Mouse (Mus musculus) lung, postnatal 0 days (tissue): Measurements from ENCODE around the gene Gm5767. TPM values are rescaled to one million over a fixed set of nuclear protein-coding genes. Genes with fewer than 3 reads are reported as not detected.
A peak's percentile ranks its signal among the peaks of the same experiment; 100 is the strongest.

Source experiments
- ATAC-seq: fragments of 200-750 bp; cut with Nextera tagmentation; 2 replicates; pipeline ENCODE4 v1.8.0; 2017; ENCODE audit warnings: moderate library complexity
- DNase-seq: peaks from one replicate; pipeline ENCODE4 v3.0.0-alpha.2; 2016; ENCODE audit warnings: low spot score
- H3K27ac ChIP-seq: fragments of 300-500 bp; sonication (generic); 2 replicates; pipeline ENCODE4 v1.5.1; 2014; ENCODE audit warnings: antibody characterized with exemption, mild to moderate bottlenecking, low read length, mixed read lengths
- H3K27me3 ChIP-seq: fragments of 300-500 bp; sonication (generic); replicated peaks from 2 replicates; pipeline ENCODE4 v1.6.1; 2014; ENCODE audit warnings: low read length, mixed read lengths; ENCODE audit not compliant: insufficient read depth
- H3K36me3 ChIP-seq: fragments of 300-500 bp; sonication (generic); 2 replicates; pipeline ENCODE4 v1.6.1; 2014; ENCODE audit warnings: low read length, mixed read lengths; ENCODE audit not compliant: insufficient read depth
- H3K4me1 ChIP-seq: fragments of 300-500 bp; sonication (generic); 2 replicates; pipeline ENCODE4 v1.6.1; 2014; ENCODE audit warnings: antibody characterized with exemption, low read depth, low read length, mixed read lengths; ENCODE audit not compliant: insufficient read depth
- H3K4me2 ChIP-seq: fragments of 300-500 bp; sonication (generic); replicated peaks from 2 replicates; pipeline ENCODE4 v1.6.1; 2014; ENCODE audit warnings: low read depth, mild to moderate bottlenecking, low read length, moderate library complexity, mixed read lengths
- H3K4me3 ChIP-seq: fragments of 300-500 bp; sonication (generic); 2 replicates; pipeline ENCODE4 v1.5.1; 2014; ENCODE audit warnings: low read depth, low read length
- H3K9ac ChIP-seq: fragments of 300-500 bp; sonication (generic); replicated peaks from 2 replicates; pipeline ENCODE4 v1.6.1; 2014; ENCODE audit warnings: low read depth, mild to moderate bottlenecking
- H3K9me3 ChIP-seq: fragments of 300-500 bp; sonication (generic); 2 replicates; pipeline ENCODE4 v1.6.1; 2016; ENCODE audit warnings: low read length, mixed read lengths
- CTCF ChIP-seq: IDR thresholded peaks from 2 replicates; pipeline ENCODE4 v1.5.1; 2016; ENCODE audit warnings: antibody characterized with exemption, mild to moderate bottlenecking
- EP300 ChIP-seq: IDR thresholded peaks from 2 replicates; pipeline ENCODE4 v1.6.1; 2016; ENCODE audit warnings: antibody characterized with exemption, mild to moderate bottlenecking, control low read depth
- WGBS: fragments of 180-500 bp; shearing (Covaris S2); extraction: QIAGEN DNeasy Blood & Tissue Kit; methylation state at CpG from one replicate; pipeline ENCODE4 v1.1.7; 2014; 5-methylcytosine and 5-hydroxymethylcytosine counted together
- polyA plus RNA-seq: library from polyadenylated mRNA; unstranded; fragments of >200 nt; fragmentation: Nextera tagmentation; extraction: Ambion mirVana; gene quantifications from 2 replicates; pipeline ENCODE4 v1.2.1, GENCODE M21; 2015

Gm5767 gene
- polyA plus RNA-seq, 1 experiment from 2014 or later, result not detected

DNA sequence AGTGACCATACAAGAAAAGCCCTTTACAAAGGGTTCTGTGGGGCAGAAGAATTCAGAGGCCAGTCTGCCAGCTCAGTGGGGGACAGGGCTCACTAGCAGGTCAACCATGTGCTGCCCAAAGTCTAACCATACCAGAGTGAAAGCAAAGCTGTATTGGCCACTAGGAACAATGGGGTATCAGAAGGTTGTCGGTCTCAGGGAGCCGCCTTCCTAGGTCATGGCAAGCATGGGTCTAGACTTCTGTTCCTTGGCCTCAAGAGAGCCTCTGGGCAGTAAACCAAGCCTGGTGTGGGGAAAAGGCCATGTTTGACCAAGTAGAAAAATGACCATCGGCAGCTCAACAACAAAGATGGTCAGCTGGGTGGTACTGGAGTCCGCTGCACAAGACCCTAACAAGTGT lies 21.8 kb upstream of the Gm5767 start:
- H3K4me3 ChIP-seq, result no peak overlapping the region
- no peaks in the 10 kb centered on the region for H3K9me3 ChIP-seq
- H3K27me3 ChIP-seq, result no peaks in the 10 kb centered on the region
- no peak for TF ChIP-seq CTCF
- no peak for TF ChIP-seq EP300
- no peaks in the 10 kb centered on the region for H3K4me1 ChIP-seq
- WGBS, result 91% methylated on average over 4 of the region's 4 CpGs
- no peak for ATAC-seq
- H3K4me2 ChIP-seq, result no peak overlapping the region
- peaks cover 10% of the 10 kb centered on the region for H3K36me3 ChIP-seq
- no peak overlapping the region for H3K27ac ChIP-seq
- no peak for DNase-seq
- H3K9ac ChIP-seq, result no peak overlapping the region

- peak; percentile 59 for ATAC-seq
- 44% methylated on average over 2 of the region's 2 CpGs for WGBS
- peak; percentile 62 for DNase-seq
- TF ChIP-seq EP300 (peak; percentile 91), CTCF (no peak)
- no peaks in the 10 kb centered on the region for H3K9me3 ChIP-seq
- no peak overlapping the region for H3K9ac ChIP-seq
- no peak overlapping the region for H3K4me2 ChIP-seq
- peak overlapping the region; percentile 73 for H3K27ac ChIP-seq
- H3K4me3 ChIP-seq, result no peak overlapping the region
- 0 out of 2 replicates have a peak, but pooled peaks cover under 1% of the 10 kb centered on the region for H3K36me3 ChIP-seq
- no peaks in the 10 kb centered on the region for H3K27me3 ChIP-seq
- H3K4me1 ChIP-seq, result peaks cover 24% of the 10 kb centered on the region
Measured at GRCm38 (mm10) chr16:8663022-8663421, 17.5 kb upstream of the Gm5767 start.

DNA sequence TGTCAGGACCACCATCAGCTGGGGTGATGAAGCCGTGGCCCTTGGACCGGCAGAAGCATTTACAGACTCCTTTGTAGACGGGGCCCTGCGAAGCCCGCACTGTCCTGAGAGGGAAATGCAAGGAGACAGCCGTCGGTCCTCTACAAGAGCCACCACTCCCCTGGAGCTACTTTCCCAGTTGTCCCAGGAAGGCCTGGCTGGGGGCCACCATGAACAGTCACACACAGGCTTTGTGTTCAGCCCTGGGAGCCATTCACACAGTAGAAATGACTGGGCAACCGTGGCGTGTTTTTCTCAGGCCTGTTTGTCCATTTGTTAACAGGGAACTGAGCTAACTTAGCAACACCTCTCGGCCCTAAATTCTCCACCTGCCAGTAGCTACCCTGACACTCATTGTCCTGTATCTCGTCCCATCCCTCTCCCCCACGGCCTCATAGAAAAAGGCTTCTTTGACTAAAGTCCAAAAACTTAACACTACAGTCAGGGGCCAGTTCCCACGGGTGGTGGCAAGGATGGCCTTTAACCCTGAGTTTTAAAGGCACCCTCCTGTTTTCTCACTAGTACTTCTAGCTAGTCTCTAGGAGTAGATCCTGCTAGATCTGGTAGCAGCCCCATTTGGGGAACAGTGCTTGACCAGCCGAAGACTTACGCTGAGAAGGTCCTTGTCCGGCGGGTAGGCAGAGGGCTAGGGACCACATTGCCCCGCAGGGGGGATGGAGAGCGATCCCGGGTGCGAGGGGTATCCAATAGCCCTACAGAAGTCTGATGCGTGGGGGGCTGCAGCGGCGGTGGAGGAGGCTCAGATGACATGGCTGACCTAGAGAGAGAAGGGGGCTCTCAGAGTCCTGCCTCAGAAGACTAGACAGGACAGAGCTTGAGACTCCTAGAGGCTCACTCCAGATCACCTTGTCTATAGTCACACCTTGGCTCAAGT lies 16.7 kb upstream of the Gm5767 start:
- peak overlapping the region; percentile 87 for H3K27ac ChIP-seq

DNA sequence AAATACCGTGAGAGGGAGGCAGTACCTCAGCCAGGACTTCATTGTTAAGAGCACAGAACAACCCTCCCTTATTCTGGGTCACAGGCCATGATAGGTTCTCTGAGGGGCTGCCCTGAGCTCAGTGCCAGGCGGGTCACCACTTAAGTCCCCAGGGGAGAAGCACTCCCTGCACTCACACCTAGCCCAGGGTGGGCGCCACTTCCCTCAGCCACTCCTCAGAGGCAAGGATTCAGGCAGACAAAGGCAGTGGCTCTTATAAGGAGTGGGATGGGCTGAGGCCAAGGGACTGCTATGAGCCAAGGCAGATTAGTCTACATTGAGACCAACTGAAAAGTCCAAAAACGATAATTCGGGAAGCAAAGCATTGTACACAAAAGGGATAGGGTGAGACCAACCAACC lies 15.2 kb upstream of the Gm5767 start:
- Histone ChIP-seq H3K4me1 (peaks cover 35% of the 10 kb centered on the region), H3K4me3 (no peak overlapping the region), H3K27me3 (no peaks in the 10 kb centered on the region), H3K9ac (no peak overlapping the region), H3K27ac (peak overlapping the region; percentile 87), H3K4me2 (no peak overlapping the region), H3K9me3 (no peaks in the 10 kb centered on the region), H3K36me3 (no peaks in the 10 kb centered on the region)
- ATAC-seq (peak; percentile 33), DNase-seq (peak; percentile 72)
- TF ChIP-seq EP300 (no peak), CTCF (no peak)
- WGBS, result 60% methylated on average over 5 of the region's 5 CpGs

More for the DNA sequence above, 16.7 kb upstream of the Gm5767 start:
- Histone ChIP-seq H3K36me3 (no peaks in the 10 kb centered on the region), H3K9ac (no peak overlapping the region), H3K4me3 (no peak overlapping the region), H3K4me1 (peaks cover 24% of the 10 kb centered on the region), H3K9me3 (no peaks in the 10 kb centered on the region), H3K4me2 (no peak overlapping the region), H3K27me3 (no peaks in the 10 kb centered on the region)
- WGBS, result 84% methylated on average over 24 of the region's 24 CpGs
- DNase-seq (no peak), ATAC-seq (no peak)
- TF ChIP-seq EP300 (no peak), CTCF (no peak)

DNA sequence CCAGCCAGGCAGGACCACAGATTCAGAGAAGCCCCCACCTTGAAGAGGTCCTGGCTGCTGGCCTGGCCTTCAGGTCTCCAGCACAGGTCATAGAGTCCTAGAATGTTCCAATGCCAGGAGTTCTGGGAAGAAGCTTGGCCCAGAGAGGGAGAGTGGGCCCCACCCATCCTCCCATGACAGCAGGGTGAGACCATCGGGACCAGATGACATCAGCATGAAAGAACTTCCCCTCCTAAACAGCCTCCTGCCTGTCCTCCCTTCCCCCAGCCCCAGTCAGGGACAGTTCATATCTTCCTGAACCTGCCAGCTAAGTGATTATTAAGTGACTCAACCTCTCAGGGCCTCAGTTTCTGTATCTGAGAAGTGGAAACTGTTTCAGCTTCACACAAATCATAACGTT lies 14.1 kb upstream of the Gm5767 start:
- Histone ChIP-seq H3K27me3 (no peaks in the 10 kb centered on the region), H3K36me3 (no peaks in the 10 kb centered on the region), H3K9ac (no peak overlapping the region; the same call in 1 of the 2 replicates), H3K4me2 (0 out of 2 replicates have a peak overlapping the region, but pooled peaks have one; percentile 17), H3K9me3 (no peaks in the 10 kb centered on the region), H3K4me3 (no peak overlapping the region), H3K27ac (peak overlapping the region; percentile 87), H3K4me1 (peaks cover 39% of the 10 kb centered on the region)
- 19% methylated on average over 2 of the region's 2 CpGs for WGBS
- peak; percentile 82 for DNase-seq
- ATAC-seq, result peak; percentile 61
- TF ChIP-seq EP300 (peak; percentile 86), CTCF (no peak)

GRCm38 (mm10) chr16:8667261-8667660 lies 13.3 kb upstream of the Gm5767 start:
- H3K9me3 ChIP-seq, result no peaks in the 10 kb centered on the region
- no peaks in the 10 kb centered on the region for H3K27me3 ChIP-seq
- no peaks in the 10 kb centered on the region for H3K36me3 ChIP-seq
- peak overlapping the region; percentile 87 for H3K27ac ChIP-seq
- H3K4me1 ChIP-seq, result peaks cover 39% of the 10 kb centered on the region
- DNase-seq, result peak; percentile 76
- 59% methylated on average over 7 of the region's 7 CpGs for WGBS
- peak; percentile 5 for ATAC-seq
- peak overlapping the region; percentile 22; the same call in 1 of the 2 replicates for H3K4me2 ChIP-seq
- no peak overlapping the region for H3K4me3 ChIP-seq
- TF ChIP-seq CTCF (no peak), EP300 (no peak; the same call in 1 of the 2 replicates)
- no peak overlapping the region for H3K9ac ChIP-seq
